Mouse (Mus musculus): ENCODE measurements around the gene Spty2d1. TPM values are rescaled to one million over a fixed set of nuclear protein-coding genes. Genes with fewer than 3 reads are reported as not detected.
A peak's percentile ranks its signal among the peaks of the same experiment; 100 is the strongest.
"Not testable (repeated sequence)": the region's sequence is repeated elsewhere in the genome, so short reads cannot be mapped to it uniquely, and the experiment has no call there.

Gene Spty2d1
- 1 to 10 TPM; 7.4 to 7.7 TPM for total RNA-seq (2021)
- long read RNA-seq, experiment 1, full-length matches to known transcripts = 1 of 1 reads
- long read RNA-seq, experiment 1, partial matches to known transcripts = 0 of 1 reads
- long read RNA-seq, experiment 1, other reads (novel, unspliced or antisense) = 0 of 1 reads
- long read RNA-seq, experiment 2, full-length matches to known transcripts = 1 of 1 reads
- long read RNA-seq, experiment 2, partial matches to known transcripts = 0 of 1 reads
- long read RNA-seq, experiment 2, other reads (novel, unspliced or antisense) = 0 of 1 reads

GRCm38 (mm10) chr7:47008168-47008993, at the start of gene Spty2d1:
Spty2d1 (minus strand) TSS chr7:47008411.
- peak; percentile 99 to 100 for DNase-seq

DNA sequence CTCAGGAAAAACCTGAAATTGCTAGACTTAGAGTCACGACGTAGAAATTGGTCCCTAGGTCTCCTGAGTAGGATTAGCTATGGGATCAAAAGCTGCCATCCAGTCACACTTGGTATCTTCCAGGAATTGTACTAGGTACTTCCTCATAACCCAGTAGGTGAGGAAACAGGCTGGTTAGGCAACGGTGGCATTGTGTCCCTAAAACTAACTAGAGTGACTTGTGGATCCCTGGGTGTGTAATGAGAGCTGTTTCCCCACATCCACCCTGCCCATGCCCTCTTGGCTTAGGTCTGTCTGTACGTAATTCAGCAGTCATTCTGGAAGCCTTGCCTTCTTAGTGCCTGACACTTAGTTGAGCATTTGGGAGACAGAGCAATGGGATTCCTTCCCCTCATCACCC, 48.1 kb upstream of the Spty2d1 start:
- no peak for DNase-seq

GRCm38 (mm10) chr7:47055744-47056143, 47.5 kb upstream of the Spty2d1 start:
- peak; percentile 26 to 63 for DNase-seq

GRCm38 (mm10) chr7:47054666-47055065, 46.5 kb upstream of the Spty2d1 start:
- DNase-seq = peak; percentile 78 to 79

DNA sequence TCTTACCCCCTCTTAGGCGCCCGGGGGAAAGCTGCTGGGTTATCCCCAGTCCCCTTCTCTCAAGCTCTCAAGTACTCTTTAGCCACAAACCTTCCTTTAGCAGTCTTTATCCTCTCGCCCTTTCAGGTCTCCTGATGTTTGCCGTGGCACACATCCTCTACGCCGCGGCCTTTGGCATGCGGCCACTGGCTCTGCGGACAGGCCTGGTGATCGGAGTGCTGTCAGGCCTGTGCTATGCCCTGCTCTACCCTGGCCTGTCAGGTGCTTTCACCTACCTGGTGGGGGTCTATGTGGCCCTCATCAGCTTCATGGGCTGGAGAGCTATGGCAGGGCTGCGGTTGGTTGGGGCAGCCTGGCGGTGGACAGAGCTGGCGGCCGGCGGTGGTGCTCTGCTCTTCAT, 45.1 kb upstream of the Spty2d1 start:
- peak; percentile 53 to 56 for DNase-seq

DNA sequence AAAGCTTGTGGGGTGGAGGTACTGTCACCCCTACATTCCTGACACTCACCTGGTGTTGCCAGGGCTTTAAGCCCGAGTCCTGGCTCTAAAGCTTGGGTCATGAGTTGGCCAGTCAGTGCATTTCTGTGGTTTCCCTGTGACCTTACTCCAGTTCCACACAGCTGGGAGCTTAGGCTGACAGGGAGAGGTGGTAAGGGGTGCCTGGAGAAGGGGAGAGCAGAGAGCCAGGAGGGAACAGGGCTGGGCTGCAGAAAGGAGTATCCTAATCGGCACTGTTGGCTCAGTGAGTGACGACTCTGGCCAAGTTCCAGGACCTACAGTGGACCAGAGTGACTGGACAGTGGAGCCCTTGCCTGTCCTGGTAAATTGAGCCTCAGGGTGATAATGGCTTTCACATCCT, 44.1 kb upstream of the Spty2d1 start:
- peak; percentile 77 for DNase-seq

GRCm38 (mm10) chr7:47051404-47052151, 43.4 kb upstream of the Spty2d1 start:
- DNase-seq = peak; percentile 62 to 85

GRCm38 (mm10) chr7:47050766-47051165, 42.6 kb upstream of the Spty2d1 start:
- DNase-seq = peak; percentile 72 to 75

- peak; percentile 94 to 96 for DNase-seq
These were observed 42.2 kb upstream of the Spty2d1 start, which contains the start of gene Tmem86a for GRCm38 (mm10) chr7:47050366-47050765. Tmem86a (plus strand) TSS chr7:47050601.

DNA sequence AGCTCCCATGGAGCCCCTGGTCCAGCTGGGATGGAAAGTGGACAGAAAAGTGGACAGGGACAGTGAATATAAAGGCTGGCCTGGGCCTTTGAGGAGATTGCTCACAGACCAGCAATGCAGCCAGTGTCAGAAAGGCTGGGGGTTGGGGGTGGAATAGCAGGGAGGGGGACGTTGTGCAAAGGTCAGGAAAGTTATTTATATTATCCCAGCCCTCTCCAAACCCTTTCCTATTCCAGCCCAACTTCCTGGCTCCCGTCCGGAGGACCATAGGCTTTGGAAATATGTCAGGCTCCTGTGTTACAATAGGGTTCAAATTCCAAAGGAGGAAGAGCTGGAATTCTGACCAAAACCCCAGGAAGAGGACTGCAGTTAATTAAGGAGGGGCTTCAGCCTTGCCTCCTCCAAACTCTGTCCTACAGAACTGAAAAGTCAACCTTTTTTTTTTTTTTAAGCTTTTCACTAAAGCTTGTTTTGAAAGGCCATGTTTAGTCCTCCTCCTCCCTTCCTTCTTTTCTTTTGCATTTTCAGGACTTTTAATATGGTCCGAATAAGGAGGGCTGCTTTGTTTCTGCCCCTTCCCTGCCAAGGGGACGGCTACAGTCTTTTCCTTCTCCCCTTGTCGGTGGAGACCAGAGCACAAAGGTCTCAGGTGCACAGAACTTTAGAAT, 34.7 kb upstream of the Spty2d1 start:
- peak in 1 of 2 experiments; percentile 22 for DNase-seq

DNA sequence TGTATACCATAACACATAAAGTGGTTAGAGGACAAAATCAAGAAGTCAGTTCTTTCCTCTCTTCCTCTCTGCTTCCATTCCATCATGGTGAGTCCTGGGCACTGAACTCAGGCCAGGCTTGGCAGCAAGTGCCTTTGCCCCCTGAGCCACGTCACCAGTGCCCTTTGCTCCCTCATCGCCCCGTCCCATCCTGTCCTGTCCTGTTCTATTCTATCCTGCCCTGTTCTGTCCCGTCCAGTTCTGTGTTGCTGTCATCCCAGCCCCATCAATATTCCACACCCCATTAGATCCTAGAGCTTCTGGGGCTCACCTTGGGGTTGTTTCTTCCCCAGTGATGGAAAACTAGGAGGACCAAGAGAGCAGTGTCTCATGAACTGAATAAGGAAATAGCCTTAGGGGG, 33.9 kb upstream of the Spty2d1 start:
- DNase-seq = no peak

- DNase-seq = no peak
These were observed 33.5 kb upstream of the Spty2d1 start for GRCm38 (mm10) chr7:47041706-47042105.

DNA sequence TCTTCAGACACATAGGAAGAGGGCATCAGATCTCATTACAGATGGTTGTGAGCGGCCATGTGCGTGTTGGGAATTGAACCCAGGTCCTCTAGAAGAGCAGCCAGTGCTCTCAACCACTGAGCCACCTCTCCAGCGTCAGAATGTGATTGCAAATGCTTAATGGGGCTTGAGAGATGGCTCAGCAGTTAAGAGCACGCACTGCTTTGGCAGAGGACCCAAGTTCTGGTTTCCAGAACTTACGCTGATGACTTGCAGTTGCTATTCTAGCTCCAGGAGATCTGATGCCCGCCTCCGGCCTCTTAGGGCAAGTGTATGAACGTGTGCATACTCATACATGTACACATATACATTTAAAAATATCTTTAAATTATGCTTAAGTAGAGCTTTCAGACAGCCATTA, 27.2 kb upstream of the Spty2d1 start:
- DNase-seq = no peak

DNA sequence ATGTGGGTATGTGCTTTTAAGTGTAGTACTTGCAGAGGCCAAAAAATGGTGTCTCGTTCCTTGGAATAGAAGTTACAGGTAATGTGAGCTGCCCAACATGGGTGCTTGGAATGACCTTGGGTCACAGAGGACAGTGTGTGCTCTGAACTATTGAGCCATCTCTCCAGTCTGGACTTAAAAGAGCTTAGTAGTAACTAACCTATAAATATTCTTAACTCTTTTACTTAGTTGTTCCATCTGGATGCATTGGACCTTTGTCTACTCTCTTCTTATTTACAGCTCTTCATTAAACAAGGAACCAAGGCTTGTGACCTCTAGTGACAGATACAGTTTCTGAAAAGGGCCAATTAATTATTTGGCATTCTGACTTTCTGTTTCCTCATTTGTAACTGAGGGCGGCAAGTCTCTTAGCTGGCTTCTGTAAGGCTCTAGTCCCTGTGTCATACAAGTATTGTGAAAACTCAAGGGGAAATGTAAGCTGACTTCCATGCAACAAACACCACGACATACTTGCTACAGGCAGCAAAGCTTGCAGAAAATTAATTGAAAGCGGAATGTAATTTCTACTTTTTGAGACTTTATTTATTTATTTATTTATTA, 26.7 kb upstream of the Spty2d1 start:
- DNase-seq = no peak

- no peak for DNase-seq
These were observed 23.2 kb upstream of the Spty2d1 start for GRCm38 (mm10) chr7:47031371-47031770.

DNA sequence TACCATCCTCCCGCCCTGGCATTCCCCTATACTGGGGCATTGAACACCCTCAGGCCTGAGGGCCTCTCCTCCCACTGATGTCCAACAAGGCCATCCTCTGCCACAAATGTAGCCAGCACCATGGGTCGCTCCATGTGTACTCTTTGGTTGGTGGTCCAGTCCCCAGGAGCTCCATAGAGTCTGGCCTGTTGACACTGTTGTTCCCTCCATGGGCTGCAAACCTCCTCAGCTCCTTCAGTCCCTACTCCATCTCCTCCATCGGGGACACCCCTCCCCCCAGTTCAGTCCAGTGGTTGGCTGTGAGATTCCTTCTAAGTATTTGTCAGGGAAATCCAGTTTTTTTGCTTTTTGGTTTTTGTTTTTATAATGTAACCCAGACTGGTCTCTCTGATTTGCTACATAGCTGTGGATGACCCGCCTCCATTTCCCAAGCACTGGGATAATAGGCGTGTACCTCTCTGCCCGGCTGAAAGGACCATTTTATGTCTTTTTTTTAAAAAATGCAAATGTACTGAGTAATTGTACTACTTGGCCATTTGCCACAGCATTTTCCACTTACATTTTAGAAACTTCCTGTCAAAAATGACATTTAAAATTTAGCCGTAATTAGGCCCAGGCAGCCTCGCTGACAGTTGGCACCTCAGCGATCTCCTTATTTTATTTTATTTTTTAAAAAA, 22.4 kb upstream of the Spty2d1 start:
- no peak for DNase-seq

DNA sequence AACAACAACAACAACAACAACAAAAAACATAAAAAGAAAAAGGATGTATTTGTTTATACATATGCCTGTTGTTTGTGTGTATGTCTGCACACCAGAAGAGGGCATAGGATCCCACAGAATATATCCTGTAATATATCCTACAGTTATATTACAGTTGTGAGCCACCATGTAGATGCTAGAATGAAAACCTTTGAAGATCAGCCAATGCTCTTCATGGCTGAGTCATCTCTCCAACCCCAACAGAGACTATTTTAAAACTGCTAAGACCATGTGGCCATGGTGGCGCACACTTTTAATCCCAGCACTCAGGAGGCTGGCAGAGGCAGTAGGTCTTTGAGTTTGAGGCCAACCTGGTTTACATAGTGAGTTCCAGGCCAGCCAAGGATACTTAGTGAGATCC, 19.3 kb upstream of the Spty2d1 start:
- no peak for DNase-seq

DNA sequence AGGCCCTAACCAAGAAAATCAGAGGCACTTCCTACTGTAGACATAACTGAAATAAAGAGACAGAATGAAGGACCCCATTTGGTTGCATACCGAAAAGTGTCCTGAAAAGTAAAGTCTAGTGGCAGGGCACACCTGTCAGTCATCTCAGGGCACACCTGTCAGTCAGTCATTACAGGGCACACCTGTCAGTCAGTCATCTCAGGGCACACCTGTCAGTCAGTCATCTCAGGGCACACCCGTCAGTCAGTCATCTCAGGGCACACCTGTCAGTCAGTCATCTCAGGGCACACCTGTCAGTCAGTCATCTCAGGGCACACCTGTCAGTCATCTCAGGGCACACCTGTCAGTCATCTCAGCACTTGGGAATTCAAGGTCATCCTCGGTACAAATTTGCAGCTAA, 18.7 kb upstream of the Spty2d1 start:
- DNase-seq = not testable (repeated sequence)

DNA sequence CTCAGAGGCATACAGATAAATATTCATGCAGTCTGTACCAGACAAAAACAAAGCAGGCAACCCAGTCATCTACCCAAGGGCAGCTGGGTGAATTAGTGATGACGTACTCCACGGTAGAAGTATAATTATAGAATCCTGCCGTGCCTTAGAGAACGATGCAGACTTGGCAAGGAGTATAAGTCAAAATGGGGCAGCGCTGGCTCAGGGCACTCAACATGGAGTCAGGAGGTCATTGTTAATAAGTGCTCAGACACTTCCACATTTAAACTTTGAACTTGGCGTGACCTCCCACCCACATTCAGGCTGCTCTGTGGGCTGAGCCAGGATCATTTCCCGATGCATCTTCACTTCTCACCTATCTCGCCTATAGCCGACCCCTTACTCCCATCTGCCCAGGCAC, 17.2 kb upstream of the Spty2d1 start:
- DNase-seq = peak; percentile 38 to 55

DNA sequence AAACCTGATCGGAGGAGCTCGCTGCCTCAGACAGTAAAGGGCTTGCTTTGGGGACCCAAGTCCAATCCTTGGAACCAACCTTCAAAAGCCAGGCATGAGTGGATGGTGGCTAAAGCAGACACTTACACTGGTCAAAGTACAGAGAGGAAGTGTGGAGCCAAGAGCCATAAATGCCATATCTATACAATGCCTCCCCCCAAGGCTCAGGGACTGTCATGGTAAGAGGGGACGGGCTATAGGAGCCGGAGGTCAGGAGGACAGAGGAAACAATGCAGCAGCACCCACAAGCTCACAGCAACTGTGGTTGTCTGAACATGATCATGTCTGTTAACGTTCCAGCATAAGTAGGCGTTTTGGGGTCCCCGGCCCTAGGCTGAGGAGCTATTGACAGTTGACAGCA, 16.2 kb upstream of the Spty2d1 start:
- no peak for DNase-seq

DNA sequence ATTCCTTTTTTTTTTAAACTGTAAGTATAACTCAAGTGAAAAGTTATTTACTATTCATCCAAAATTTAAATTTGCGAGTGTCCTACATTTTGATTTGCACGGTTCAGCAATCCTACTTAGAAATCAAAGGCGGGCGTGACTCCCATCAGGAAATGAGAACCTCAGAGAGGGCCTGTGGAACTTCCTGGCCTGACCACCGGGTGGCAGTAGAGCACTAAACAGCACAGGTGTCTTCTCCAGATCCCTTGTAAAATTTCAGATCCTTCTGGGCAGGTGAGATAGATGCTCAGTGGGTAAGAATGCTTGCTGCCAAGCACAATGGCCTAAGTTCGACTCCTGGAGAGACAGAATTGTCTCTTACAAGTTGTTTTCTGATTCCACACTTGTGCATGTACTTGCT, 15.3 kb upstream of the Spty2d1 start:
- peak; percentile 77 to 96 for DNase-seq
